Mouse (Mus musculus): ENCODE measurements around the gene Faap20. TPM values are rescaled to one million over a fixed set of nuclear protein-coding genes. Genes with fewer than 3 reads are reported as not detected.
A peak's percentile ranks its signal among the peaks of the same experiment; 100 is the strongest.

Gene Faap20
- 50.1 and 55.0 TPM in 2 replicates for polyA plus RNA-seq (2014; fragmentation: Nextera tagmentation; extraction: Ambion mirVana)

GRCm38 (mm10) chr4:155249648-155250351, at the start of gene Faap20:
Gene Faap20 (plus strand): TSS chr4:155249802.
- no peaks in the 10 kb centered on the region for H3K9me3 ChIP-seq (ENCODE audit: control insufficient read depth, low read length)
- peaks cover 9% of the 10 kb centered on the region for H3K4me1 ChIP-seq (replicated peaks; ENCODE audit: control insufficient read depth, insufficient read depth, low read length)
- peak within 1 kb of the TSS; percentile 79 for H3K9ac ChIP-seq (ENCODE audit: low read depth, low read length)
- no peaks in the 10 kb centered on the region for H3K27me3 ChIP-seq (replicated peaks; ENCODE audit: control insufficient read depth, insufficient read depth, low read length)
- H3K36me3 ChIP-seq (ENCODE audit: control insufficient read depth, insufficient read depth, low read length), result no peaks in the 10 kb centered on the region
- H3K4me2 ChIP-seq, result peak within 1 kb of the TSS; percentile 91
- WGBS, result under 1% methylated on average over 56 of the region's 58 CpGs
- peak within 1 kb of the TSS; percentile 96 for H3K27ac ChIP-seq (ENCODE audit: low read depth, low read length)
- DNase-seq (ENCODE audit: low spot score) (peak; percentile 94), ATAC-seq (replicated peaks; ENCODE audit: low FRiP score) (peak; percentile 87)
- H3K4me3 ChIP-seq (ENCODE audit: low read depth, low read length), result peak within 1 kb of the TSS; percentile 64

- H3K4me2 ChIP-seq, result no peak overlapping the region
- 66% methylated on average over 3 of the region's 3 CpGs for WGBS
- no peak for ATAC-seq (replicated peaks; ENCODE audit: low FRiP score)
Measured at GRCm38 (mm10) chr4:155200861-155201390, 48.7 kb upstream of the Faap20 start.

GRCm38 (mm10) chr4:155201764-155202163, 47.8 kb upstream of the Faap20 start:
- ATAC-seq (replicated peaks; ENCODE audit: low FRiP score) (no peak), DNase-seq (ENCODE audit: low spot score) (no peak)
- H3K9me3 ChIP-seq (ENCODE audit: control insufficient read depth, low read length), result no peaks in the 10 kb centered on the region
- H3K4me3 ChIP-seq (ENCODE audit: low read depth, low read length), result no peak overlapping the region
- 76% methylated on average over 7 of the region's 7 CpGs for WGBS
- 0 out of 2 replicates have a peak overlapping the region, but pooled peaks have one; percentile 3 for H3K27ac ChIP-seq (ENCODE audit: low read depth, low read length)
- H3K9ac ChIP-seq (ENCODE audit: low read depth, low read length), result no peak overlapping the region
- peaks cover 50% of the 10 kb centered on the region for H3K4me1 ChIP-seq (replicated peaks; ENCODE audit: control insufficient read depth, insufficient read depth, low read length)
- no peak overlapping the region; the same call in 1 of the 2 replicates for H3K4me2 ChIP-seq
- H3K27me3 ChIP-seq (replicated peaks; ENCODE audit: control insufficient read depth, insufficient read depth, low read length), result no peaks in the 10 kb centered on the region
- no peaks in the 10 kb centered on the region for H3K36me3 ChIP-seq (ENCODE audit: control insufficient read depth, insufficient read depth, low read length)

More at GRCm38 (mm10) chr4:155200861-155201390, 48.7 kb upstream of the Faap20 start:
- DNase-seq (ENCODE audit: low spot score), result no peak
- no peak overlapping the region for H3K4me3 ChIP-seq (ENCODE audit: low read depth, low read length)
- no peaks in the 10 kb centered on the region for H3K27me3 ChIP-seq (replicated peaks; ENCODE audit: control insufficient read depth, insufficient read depth, low read length)
- H3K27ac ChIP-seq (ENCODE audit: low read depth, low read length), result peak overlapping the region; percentile 22; the same call in 1 of the 2 replicates
- H3K36me3 ChIP-seq (ENCODE audit: control insufficient read depth, insufficient read depth, low read length), result no peaks in the 10 kb centered on the region
- H3K9ac ChIP-seq (ENCODE audit: low read depth, low read length), result no peak overlapping the region
- H3K9me3 ChIP-seq (ENCODE audit: control insufficient read depth, low read length), result no peaks in the 10 kb centered on the region
- H3K4me1 ChIP-seq (replicated peaks; ENCODE audit: control insufficient read depth, insufficient read depth, low read length), result peaks cover 53% of the 10 kb centered on the region

GRCm38 (mm10) chr4:155205919-155206318, 43.7 kb upstream of the Faap20 start:
- Histone ChIP-seq H3K36me3 (ENCODE audit: control insufficient read depth, insufficient read depth, low read length) (no peaks in the 10 kb centered on the region; the same call in 1 of the 2 replicates), H3K4me1 (replicated peaks; ENCODE audit: control insufficient read depth, insufficient read depth, low read length) (peaks cover 45% of the 10 kb centered on the region), H3K4me2 (peak overlapping the region; percentile 23; the same call in 1 of the 2 replicates), H3K27me3 (replicated peaks; ENCODE audit: control insufficient read depth, insufficient read depth, low read length) (no peaks in the 10 kb centered on the region), H3K9ac (ENCODE audit: low read depth, low read length) (no peak overlapping the region), H3K27ac (ENCODE audit: low read depth, low read length) (peak overlapping the region; percentile 50; the same call in 1 of the 2 replicates), H3K9me3 (ENCODE audit: control insufficient read depth, low read length) (no peaks in the 10 kb centered on the region), H3K4me3 (ENCODE audit: low read depth, low read length) (no peak overlapping the region)
- DNase-seq (ENCODE audit: low spot score) (no peak), ATAC-seq (replicated peaks; ENCODE audit: low FRiP score) (no peak)
- whole genome bisulfite sequencing, result 69% methylated on average over 6 of the region's 6 CpGs

GRCm38 (mm10) chr4:155206498-155206897, 43.1 kb upstream of the Faap20 start:
- no peak for ATAC-seq (replicated peaks; ENCODE audit: low FRiP score)
- DNase-seq (ENCODE audit: low spot score), result no peak
- Histone ChIP-seq H3K27me3 (replicated peaks; ENCODE audit: control insufficient read depth, insufficient read depth, low read length) (no peaks in the 10 kb centered on the region), H3K36me3 (ENCODE audit: control insufficient read depth, insufficient read depth, low read length) (peaks cover 3% of the 10 kb centered on the region; the same call in 1 of the 2 replicates), H3K4me3 (ENCODE audit: low read depth, low read length) (no peak overlapping the region), H3K4me1 (replicated peaks; ENCODE audit: control insufficient read depth, insufficient read depth, low read length) (peaks cover 42% of the 10 kb centered on the region), H3K27ac (ENCODE audit: low read depth, low read length) (peak overlapping the region; percentile 32; the same call in 1 of the 2 replicates), H3K9me3 (ENCODE audit: control insufficient read depth, low read length) (no peaks in the 10 kb centered on the region), H3K9ac (ENCODE audit: low read depth, low read length) (no peak overlapping the region), H3K4me2 (no peak overlapping the region)
- 60% methylated on average over 7 of the region's 8 CpGs for WGBS

- Histone ChIP-seq H3K4me1 (replicated peaks; ENCODE audit: control insufficient read depth, insufficient read depth, low read length) (peaks cover 30% of the 10 kb centered on the region), H3K4me3 (ENCODE audit: low read depth, low read length) (no peak overlapping the region), H3K9ac (ENCODE audit: low read depth, low read length) (no peak overlapping the region), H3K9me3 (ENCODE audit: control insufficient read depth, low read length) (no peaks in the 10 kb centered on the region), H3K36me3 (ENCODE audit: control insufficient read depth, insufficient read depth, low read length) (peaks cover 3% of the 10 kb centered on the region; the same call in 1 of the 2 replicates), H3K27ac (ENCODE audit: low read depth, low read length) (no peak overlapping the region), H3K27me3 (replicated peaks; ENCODE audit: control insufficient read depth, insufficient read depth, low read length) (no peaks in the 10 kb centered on the region), H3K4me2 (no peak overlapping the region)
- DNase-seq (ENCODE audit: low spot score) (no peak), ATAC-seq (replicated peaks; ENCODE audit: low FRiP score) (no peak)
- 73% methylated on average over 3 of the region's 3 CpGs for WGBS
Measured at GRCm38 (mm10) chr4:155207841-155208240, 41.8 kb upstream of the Faap20 start.

- Histone ChIP-seq H3K9me3 (ENCODE audit: control insufficient read depth, low read length) (no peaks in the 10 kb centered on the region), H3K9ac (ENCODE audit: low read depth, low read length) (no peak overlapping the region), H3K4me3 (ENCODE audit: low read depth, low read length) (no peak overlapping the region), H3K4me2 (no peak overlapping the region), H3K4me1 (replicated peaks; ENCODE audit: control insufficient read depth, insufficient read depth, low read length) (peaks cover 31% of the 10 kb centered on the region), H3K27ac (ENCODE audit: low read depth, low read length) (no peak overlapping the region), H3K27me3 (replicated peaks; ENCODE audit: control insufficient read depth, insufficient read depth, low read length) (no peaks in the 10 kb centered on the region), H3K36me3 (ENCODE audit: control insufficient read depth, insufficient read depth, low read length) (peaks cover 3% of the 10 kb centered on the region; the same call in 1 of the 2 replicates)
- 74% methylated on average over 7 of the region's 7 CpGs for WGBS
- ATAC-seq (replicated peaks; ENCODE audit: low FRiP score), result no peak
- no peak for DNase-seq (ENCODE audit: low spot score)
Measured at GRCm38 (mm10) chr4:155208613-155209012, 41.0 kb upstream of the Faap20 start.

- peaks cover 35% of the 10 kb centered on the region for H3K4me1 ChIP-seq (replicated peaks; ENCODE audit: control insufficient read depth, insufficient read depth, low read length)
- no peak for ATAC-seq (replicated peaks; ENCODE audit: low FRiP score)
Measured at GRCm38 (mm10) chr4:155209079-155209478, 40.5 kb upstream of the Faap20 start.

More at GRCm38 (mm10) chr4:155209079-155209478, 40.5 kb upstream of the Faap20 start:
- Histone ChIP-seq H3K4me2 (no peak overlapping the region), H3K9me3 (ENCODE audit: control insufficient read depth, low read length) (no peaks in the 10 kb centered on the region), H3K4me3 (ENCODE audit: low read depth, low read length) (no peak overlapping the region), H3K9ac (ENCODE audit: low read depth, low read length) (no peak overlapping the region), H3K27me3 (replicated peaks; ENCODE audit: control insufficient read depth, insufficient read depth, low read length) (no peaks in the 10 kb centered on the region), H3K27ac (ENCODE audit: low read depth, low read length) (no peak overlapping the region), H3K36me3 (ENCODE audit: control insufficient read depth, insufficient read depth, low read length) (peaks cover 3% of the 10 kb centered on the region; the same call in 1 of the 2 replicates)
- no peak for DNase-seq (ENCODE audit: low spot score)
